Mouse (Mus musculus): ENCODE results near the gene Astn1. TPM values are rescaled to one million over a fixed set of nuclear protein-coding genes. Genes with fewer than 3 reads are reported as not detected.

The Astn1 gene
- polyA plus RNA-seq, 1 experiment from 2014 or later = 0.38 TPM

DNA sequence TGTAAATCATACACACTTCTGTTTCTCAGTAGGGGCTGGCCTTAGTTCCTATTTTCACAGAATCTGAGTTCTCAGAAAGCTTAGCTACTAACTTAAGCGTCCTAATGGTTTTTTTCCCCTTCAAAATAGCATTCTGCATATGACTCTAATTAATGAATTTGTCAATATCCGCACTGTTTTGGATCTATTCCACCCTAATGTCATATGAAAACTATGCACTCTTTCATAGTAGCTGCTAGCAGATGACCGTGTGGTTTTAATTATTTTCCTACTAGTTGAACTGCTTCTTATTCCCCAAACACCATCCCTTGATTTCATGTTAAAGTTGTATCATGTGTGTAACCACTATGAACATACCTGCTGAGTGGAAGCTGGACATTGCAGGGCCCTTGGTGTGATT lies 303.9 kb downstream of the Astn1 start:
- no peaks in the 10 kb centered on the region for H3K4me1 ChIP-seq (replicated peaks; ENCODE audit: insufficient read depth, low read length)
- no peak overlapping the region for H3K4me3 ChIP-seq (replicated peaks; ENCODE audit: low read depth, low read length)
- H3K27ac ChIP-seq = no peak overlapping the region
- H3K9ac ChIP-seq (ENCODE audit: low read depth, low read length) = no peak overlapping the region
- 84% methylated on average over 3 of the region's 3 CpGs for WGBS
- no peaks in the 10 kb centered on the region for H3K36me3 ChIP-seq (ENCODE audit: insufficient read depth, low read length)
- H3K27me3 ChIP-seq (ENCODE audit: insufficient read depth, low read length) = no peaks in the 10 kb centered on the region
- no peak for ATAC-seq (replicated peaks; ENCODE audit: low FRiP score, low read depth)
- TF ChIP-seq CTCF (IDR thresholded peaks at IDR 0.05; ENCODE audit: low read depth) = no peak
- no peak overlapping the region for H3K4me2 ChIP-seq (ENCODE audit: low read length)
- no peaks in the 10 kb centered on the region for H3K9me3 ChIP-seq (replicated peaks; ENCODE audit: low read length)
- DNase-seq (ENCODE audit: low spot score) = no peak

DNA sequence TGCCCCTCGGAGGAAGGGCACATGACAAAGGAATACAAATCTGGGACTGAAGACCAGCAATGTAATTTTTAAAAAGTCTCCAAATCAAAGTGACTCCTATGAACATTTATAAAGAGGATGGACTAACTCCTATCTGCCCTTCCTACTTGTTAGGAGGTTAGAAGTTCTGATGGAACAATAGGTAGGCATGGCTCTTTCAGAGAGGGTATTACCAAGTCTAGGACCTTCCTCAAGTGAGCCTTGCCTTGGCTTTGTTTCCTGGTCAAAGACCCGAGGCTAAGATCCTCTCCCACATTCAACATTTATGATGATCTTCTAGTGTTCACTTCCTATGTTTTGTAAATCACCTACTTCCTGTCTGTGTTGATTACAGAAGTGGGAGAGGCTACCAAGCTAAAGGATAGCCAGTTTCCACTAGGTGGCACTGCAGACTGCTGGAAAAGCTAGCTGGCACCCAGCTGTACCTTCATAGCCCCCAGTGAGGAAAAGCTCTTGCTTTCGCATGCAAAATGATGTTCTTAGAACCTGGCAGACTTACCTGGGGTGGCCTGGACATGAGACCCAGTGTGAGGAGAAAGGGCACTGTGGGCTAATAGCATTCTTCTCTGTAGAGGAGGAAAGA lies 308.0 kb downstream of the Astn1 start:
- ATAC-seq (replicated peaks; ENCODE audit: low FRiP score, low read depth) (peak; percentile 63; the same call in 1 of the 2 replicates), DNase-seq (ENCODE audit: low spot score) (peak; percentile 83)
- H3K4me1 ChIP-seq (replicated peaks; ENCODE audit: insufficient read depth, low read length) = no peaks in the 10 kb centered on the region
- H3K9ac ChIP-seq (ENCODE audit: low read depth, low read length) = no peak overlapping the region
- WGBS = 34% methylated on average over 3 of the region's 3 CpGs
- no peaks in the 10 kb centered on the region for H3K27me3 ChIP-seq (ENCODE audit: insufficient read depth, low read length)
- no peak overlapping the region for H3K27ac ChIP-seq
- no peaks in the 10 kb centered on the region for H3K36me3 ChIP-seq (ENCODE audit: insufficient read depth, low read length)
- TF ChIP-seq CTCF (IDR thresholded peaks at IDR 0.05; ENCODE audit: low read depth) = peak; percentile 89
- H3K4me3 ChIP-seq (replicated peaks; ENCODE audit: low read depth, low read length) = no peak overlapping the region
- H3K4me2 ChIP-seq (ENCODE audit: low read length) = no peak overlapping the region
- no peaks in the 10 kb centered on the region for H3K9me3 ChIP-seq (replicated peaks; ENCODE audit: low read length)

- H3K9ac ChIP-seq (ENCODE audit: low read depth, low read length) = no peak overlapping the region
- H3K27me3 ChIP-seq (ENCODE audit: insufficient read depth, low read length) = no peaks in the 10 kb centered on the region
- ATAC-seq (replicated peaks; ENCODE audit: low FRiP score, low read depth) (no peak), DNase-seq (ENCODE audit: low spot score) (no peak)
- H3K27ac ChIP-seq = no peak overlapping the region
- H3K36me3 ChIP-seq (ENCODE audit: insufficient read depth, low read length) = no peaks in the 10 kb centered on the region
- no peak overlapping the region for H3K4me3 ChIP-seq (replicated peaks; ENCODE audit: low read depth, low read length)
- H3K4me2 ChIP-seq (ENCODE audit: low read length) = no peak overlapping the region
- H3K9me3 ChIP-seq (replicated peaks; ENCODE audit: low read length) = no peaks in the 10 kb centered on the region
- no peak for TF ChIP-seq CTCF (IDR thresholded peaks at IDR 0.05; ENCODE audit: low read depth)
- WGBS = 73% methylated on average over 1 of the region's 1 CpGs
- no peaks in the 10 kb centered on the region for H3K4me1 ChIP-seq (replicated peaks; ENCODE audit: insufficient read depth, low read length)
These were observed 325.7 kb downstream of the Astn1 start for GRCm38 (mm10) chr1:158687726-158688125.

- no peak overlapping the region for H3K27ac ChIP-seq
These were observed 335.4 kb downstream of the Astn1 start for GRCm38 (mm10) chr1:158697423-158697822.

GRCm38 (mm10) chr1:158697859-158698569 lies 335.9 kb downstream of the Astn1 start:
- Histone ChIP-seq H3K9me3 (replicated peaks; ENCODE audit: low read length) (no peaks in the 10 kb centered on the region), H3K4me3 (replicated peaks; ENCODE audit: low read depth, low read length) (no peak overlapping the region), H3K4me2 (ENCODE audit: low read length) (no peak overlapping the region), H3K27me3 (ENCODE audit: insufficient read depth, low read length) (no peaks in the 10 kb centered on the region), H3K36me3 (ENCODE audit: insufficient read depth, low read length) (no peaks in the 10 kb centered on the region), H3K9ac (ENCODE audit: low read depth, low read length) (no peak overlapping the region), H3K27ac (no peak overlapping the region), H3K4me1 (replicated peaks; ENCODE audit: insufficient read depth, low read length) (no peaks in the 10 kb centered on the region)
- ATAC-seq (replicated peaks; ENCODE audit: low FRiP score, low read depth) = no peak
- DNase-seq (ENCODE audit: low spot score) = no peak
- WGBS = 86% methylated on average over 10 of the region's 10 CpGs
- 0 out of 2 replicates have a peak, but pooled peaks have one; percentile 0 for TF ChIP-seq CTCF (IDR thresholded peaks at IDR 0.05; ENCODE audit: low read depth)

More at GRCm38 (mm10) chr1:158697423-158697822, 335.4 kb downstream of the Astn1 start:
- WGBS = 55% methylated on average over 3 of the region's 3 CpGs
- no peaks in the 10 kb centered on the region for H3K4me1 ChIP-seq (replicated peaks; ENCODE audit: insufficient read depth, low read length)
- H3K36me3 ChIP-seq (ENCODE audit: insufficient read depth, low read length) = no peaks in the 10 kb centered on the region
- ATAC-seq (replicated peaks; ENCODE audit: low FRiP score, low read depth) (no peak), DNase-seq (ENCODE audit: low spot score) (no peak)
- no peak overlapping the region for H3K9ac ChIP-seq (ENCODE audit: low read depth, low read length)
- H3K4me2 ChIP-seq (ENCODE audit: low read length) = no peak overlapping the region
- TF ChIP-seq CTCF (IDR thresholded peaks at IDR 0.05; ENCODE audit: low read depth) = 0 out of 2 replicates have a peak, but pooled peaks have one; percentile 1
- H3K27me3 ChIP-seq (ENCODE audit: insufficient read depth, low read length) = no peaks in the 10 kb centered on the region
- no peaks in the 10 kb centered on the region for H3K9me3 ChIP-seq (replicated peaks; ENCODE audit: low read length)
- no peak overlapping the region for H3K4me3 ChIP-seq (replicated peaks; ENCODE audit: low read depth, low read length)

GRCm38 (mm10) chr1:158699276-158699675 lies 337.2 kb downstream of the Astn1 start:
- Histone ChIP-seq H3K9ac (ENCODE audit: low read depth, low read length) (no peak overlapping the region), H3K4me1 (replicated peaks; ENCODE audit: insufficient read depth, low read length) (no peaks in the 10 kb centered on the region), H3K27me3 (ENCODE audit: insufficient read depth, low read length) (no peaks in the 10 kb centered on the region), H3K4me3 (replicated peaks; ENCODE audit: low read depth, low read length) (no peak overlapping the region), H3K36me3 (ENCODE audit: insufficient read depth, low read length) (no peaks in the 10 kb centered on the region), H3K27ac (no peak overlapping the region), H3K9me3 (replicated peaks; ENCODE audit: low read length) (no peaks in the 10 kb centered on the region), H3K4me2 (ENCODE audit: low read length) (no peak overlapping the region)
- no peak for DNase-seq (ENCODE audit: low spot score)
- WGBS = 72% methylated on average over 2 of the region's 2 CpGs
- ATAC-seq (replicated peaks; ENCODE audit: low FRiP score, low read depth) = no peak
- no peak for TF ChIP-seq CTCF (IDR thresholded peaks at IDR 0.05; ENCODE audit: low read depth)
